Mouse (Mus musculus): ENCODE measurements around the gene Il22ra1. TPM values are rescaled to one million over a fixed set of nuclear protein-coding genes. Genes with fewer than 3 reads are reported as not detected.

Gene Il22ra1
- polyA plus RNA-seq, 1 experiment from 2014 or later = not detected

- H3K4me2 ChIP-seq = no peak overlapping the region
- 58% methylated on average over 3 of the region's 3 CpGs for WGBS
- no peak overlapping the region for H3K9ac ChIP-seq
- no peak for TF ChIP-seq CTCF (IDR thresholded peaks at IDR 0.05; ENCODE audit: low read depth)
- no peak overlapping the region for H3K27ac ChIP-seq (ENCODE audit: low read depth)
- ATAC-seq (ENCODE audit: insufficient read depth) (peak; percentile 76), DNase-seq (peak; percentile 22)
- H3K4me3 ChIP-seq (ENCODE audit: low read depth, low read length) = no peak overlapping the region
- no peaks in the 10 kb centered on the region for H3K36me3 ChIP-seq (ENCODE audit: insufficient read depth)
- no peaks in the 10 kb centered on the region for H3K9me3 ChIP-seq (ENCODE audit: low read depth, low read length)
- H3K4me1 ChIP-seq (ENCODE audit: insufficient read depth) = no peaks in the 10 kb centered on the region; the same call in 1 of the 2 replicates
- H3K27me3 ChIP-seq (ENCODE audit: insufficient read depth, low read length) = no peaks in the 10 kb centered on the region
These were observed 52.3 kb downstream of the Il22ra1 start for GRCm38 (mm10) chr4:135780255-135780654.

GRCm38 (mm10) chr4:135781304-135781703 is 53.3 kb downstream of the Il22ra1 start:
- H3K4me3 ChIP-seq (ENCODE audit: low read depth, low read length) = no peak overlapping the region
- H3K4me1 ChIP-seq (ENCODE audit: insufficient read depth) = no peaks in the 10 kb centered on the region; the same call in 1 of the 2 replicates
- H3K9ac ChIP-seq = no peak overlapping the region
- H3K27me3 ChIP-seq (ENCODE audit: insufficient read depth, low read length) = no peaks in the 10 kb centered on the region
- DNase-seq (no peak), ATAC-seq (ENCODE audit: insufficient read depth) (no peak)
- 80% methylated on average over 5 of the region's 5 CpGs for WGBS
- no peaks in the 10 kb centered on the region for H3K9me3 ChIP-seq (ENCODE audit: low read depth, low read length)
- H3K36me3 ChIP-seq (ENCODE audit: insufficient read depth) = no peaks in the 10 kb centered on the region
- no peak overlapping the region for H3K27ac ChIP-seq (ENCODE audit: low read depth)
- H3K4me2 ChIP-seq = no peak overlapping the region
- no peak for TF ChIP-seq CTCF (IDR thresholded peaks at IDR 0.05; ENCODE audit: low read depth)

GRCm38 (mm10) chr4:135786581-135786980 is 58.6 kb downstream of the Il22ra1 start:
- Histone ChIP-seq H3K9me3 (ENCODE audit: low read depth, low read length) (no peaks in the 10 kb centered on the region), H3K4me3 (ENCODE audit: low read depth, low read length) (no peak overlapping the region), H3K36me3 (ENCODE audit: insufficient read depth) (no peaks in the 10 kb centered on the region), H3K27ac (ENCODE audit: low read depth) (no peak overlapping the region), H3K4me1 (ENCODE audit: insufficient read depth) (no peaks in the 10 kb centered on the region), H3K4me2 (no peak overlapping the region), H3K27me3 (ENCODE audit: insufficient read depth, low read length) (no peaks in the 10 kb centered on the region), H3K9ac (no peak overlapping the region)
- TF ChIP-seq CTCF (IDR thresholded peaks at IDR 0.05; ENCODE audit: low read depth) = no peak
- WGBS = 66% methylated on average over 5 of the region's 5 CpGs
- ATAC-seq (ENCODE audit: insufficient read depth) (no peak), DNase-seq (no peak)

- Histone ChIP-seq H3K27ac (ENCODE audit: low read depth) (no peak overlapping the region), H3K9me3 (ENCODE audit: low read depth, low read length) (no peaks in the 10 kb centered on the region), H3K9ac (no peak overlapping the region), H3K36me3 (ENCODE audit: insufficient read depth) (no peaks in the 10 kb centered on the region), H3K27me3 (ENCODE audit: insufficient read depth, low read length) (no peaks in the 10 kb centered on the region), H3K4me2 (no peak overlapping the region), H3K4me3 (ENCODE audit: low read depth, low read length) (no peak overlapping the region), H3K4me1 (ENCODE audit: insufficient read depth) (no peaks in the 10 kb centered on the region)
- ATAC-seq (ENCODE audit: insufficient read depth) = no peak
- WGBS = 73% methylated on average over 6 of the region's 6 CpGs
- DNase-seq = no peak
- TF ChIP-seq CTCF (IDR thresholded peaks at IDR 0.05; ENCODE audit: low read depth) = no peak
These were observed 59.3 kb downstream of the Il22ra1 start for GRCm38 (mm10) chr4:135787271-135787670.

DNA sequence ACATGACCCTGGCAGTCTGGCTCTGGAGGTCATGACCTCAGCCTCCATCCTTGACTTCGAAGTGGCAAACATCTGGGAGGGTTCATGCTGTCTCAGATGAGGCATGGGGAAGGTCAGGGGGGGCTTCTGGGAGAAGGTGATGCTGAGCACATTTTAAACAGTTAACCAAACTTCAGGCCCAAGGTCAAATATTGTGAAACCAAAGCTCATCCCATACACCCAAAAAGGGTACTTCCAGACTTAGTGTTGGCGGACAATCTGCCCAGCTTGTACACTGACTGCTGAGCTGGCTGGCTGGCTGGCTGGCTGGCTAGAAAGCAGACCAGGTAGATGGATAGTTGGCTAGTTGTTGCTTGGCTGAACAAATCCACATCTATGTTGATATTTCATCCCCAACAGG is 61.2 kb downstream of the Il22ra1 start:
- H3K4me1 ChIP-seq (ENCODE audit: insufficient read depth) = no peaks in the 10 kb centered on the region
- H3K4me3 ChIP-seq (ENCODE audit: low read depth, low read length) = no peak overlapping the region
- H3K27me3 ChIP-seq (ENCODE audit: insufficient read depth, low read length) = no peaks in the 10 kb centered on the region
- ATAC-seq (ENCODE audit: insufficient read depth) = no peak
- TF ChIP-seq CTCF (IDR thresholded peaks at IDR 0.05; ENCODE audit: low read depth) = no peak
- H3K9ac ChIP-seq = no peak overlapping the region
- no peaks in the 10 kb centered on the region for H3K9me3 ChIP-seq (ENCODE audit: low read depth, low read length)
- DNase-seq = no peak
- no peak overlapping the region for H3K4me2 ChIP-seq
- 66% methylated on average over 2 of the region's 2 CpGs for WGBS
- H3K27ac ChIP-seq (ENCODE audit: low read depth) = no peak overlapping the region
- no peaks in the 10 kb centered on the region for H3K36me3 ChIP-seq (ENCODE audit: insufficient read depth)

DNA sequence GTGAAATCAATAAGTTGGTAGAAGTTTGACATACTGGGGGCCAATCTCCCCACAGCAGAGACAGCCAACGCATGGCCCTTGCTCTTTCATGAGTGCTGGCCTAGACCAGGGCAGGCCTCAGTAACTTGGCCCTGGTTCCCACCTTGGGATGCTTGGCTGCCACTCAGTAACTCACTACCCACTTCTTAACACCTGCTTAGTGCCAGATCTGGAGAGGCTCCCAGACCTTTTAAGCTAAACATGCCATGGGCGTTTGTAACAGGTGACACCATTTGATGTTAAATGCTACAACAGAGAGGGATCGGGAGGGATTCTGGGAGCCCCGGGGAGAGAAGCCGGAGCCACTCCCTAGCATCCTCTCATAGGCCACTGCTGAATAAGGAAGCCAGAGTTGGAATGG is 64.8 kb downstream of the Il22ra1 start:
- Histone ChIP-seq H3K27me3 (ENCODE audit: insufficient read depth, low read length) (no peaks in the 10 kb centered on the region), H3K9ac (no peak overlapping the region), H3K4me1 (ENCODE audit: insufficient read depth) (0 out of 2 replicates have a peak, but pooled peaks cover 4% of the 10 kb centered on the region), H3K27ac (ENCODE audit: low read depth) (no peak overlapping the region), H3K36me3 (ENCODE audit: insufficient read depth) (no peaks in the 10 kb centered on the region), H3K4me2 (no peak overlapping the region), H3K4me3 (ENCODE audit: low read depth, low read length) (no peak overlapping the region), H3K9me3 (ENCODE audit: low read depth, low read length) (no peaks in the 10 kb centered on the region)
- DNase-seq (no peak), ATAC-seq (ENCODE audit: insufficient read depth) (no peak)
- 87% methylated on average over 5 of the region's 5 CpGs for WGBS
- TF ChIP-seq CTCF (IDR thresholded peaks at IDR 0.05; ENCODE audit: low read depth) = no peak

- 15% methylated on average over 11 of the region's 11 CpGs for WGBS
- Histone ChIP-seq H3K9ac (no peak overlapping the region), H3K4me2 (peak overlapping the region; percentile 39; the same call in 1 of the 2 replicates), H3K4me1 (ENCODE audit: insufficient read depth) (0 out of 2 replicates have a peak, but pooled peaks cover 4% of the 10 kb centered on the region), H3K9me3 (ENCODE audit: low read depth, low read length) (no peaks in the 10 kb centered on the region), H3K27ac (ENCODE audit: low read depth) (no peak overlapping the region), H3K27me3 (ENCODE audit: insufficient read depth, low read length) (no peaks in the 10 kb centered on the region), H3K4me3 (ENCODE audit: low read depth, low read length) (no peak overlapping the region), H3K36me3 (ENCODE audit: insufficient read depth) (no peaks in the 10 kb centered on the region)
- no peak for TF ChIP-seq CTCF (IDR thresholded peaks at IDR 0.05; ENCODE audit: low read depth)
- ATAC-seq (ENCODE audit: insufficient read depth) (peak; percentile 41; the same call in 1 of the 2 replicates), DNase-seq (peak; percentile 78)
These were observed 70.0 kb downstream of the Il22ra1 start for GRCm38 (mm10) chr4:135797931-135798330.
